Mouse (Mus musculus) midbrain, postnatal 0 days (tissue): ENCODE measurements at regions not wholly inside any gene's neighbourhood (a gene's known extent, or its start where the extent isn't known, plus 50 kb on each side); places are given as distances from the start of the nearest gene placed in this dataset.

ENCODE experiments used
- ATAC-seq: fragments of 200-750 bp; cut with Nextera tagmentation; 2 replicates; pipeline ENCODE4 v1.8.0; 2017; ENCODE audit warnings: moderate number of reproducible peaks, mild to moderate bottlenecking, moderate TSS enrichment, moderate library complexity; ENCODE audit not compliant: low FRiP score
- DNase-seq: peaks from one replicate; pipeline ENCODE4 v3.0.0-alpha.2; 2015; ENCODE audit warnings: low spot score
- H3K27ac ChIP-seq: fragments of 300-500 bp; sonication (generic); 2 replicates; pipeline ENCODE4 v1.5.1; 2014; ENCODE audit warnings: low read depth, mild to moderate bottlenecking, low read length, mixed read lengths
- H3K27me3 ChIP-seq: fragments of 300-500 bp; sonication (generic); 2 replicates; pipeline ENCODE4 v1.6.1; 2014; ENCODE audit warnings: low read length, control low read depth, mixed read lengths; ENCODE audit not compliant: insufficient read depth
- H3K36me3 ChIP-seq: fragments of 300-500 bp; sonication (generic); 2 replicates; pipeline ENCODE4 v1.6.1; 2014; ENCODE audit warnings: low read length, control low read depth, mixed read lengths; ENCODE audit not compliant: insufficient read depth
- H3K4me1 ChIP-seq: fragments of 300-500 bp; sonication (generic); 2 replicates; pipeline ENCODE4 v1.6.1; 2014; ENCODE audit warnings: mild to moderate bottlenecking, control low read depth, antibody characterized with exemption, low read length, mixed read lengths; ENCODE audit not compliant: insufficient read depth
- H3K4me2 ChIP-seq: fragments of 300-500 bp; sonication (generic); 2 replicates; pipeline ENCODE4 v1.6.1; 2014; ENCODE audit warnings: low read depth, mild to moderate bottlenecking, low read length, mixed read lengths; ENCODE audit not compliant: poor library complexity, severe bottlenecking
- H3K4me3 ChIP-seq: fragments of 300-500 bp; sonication (generic); 2 replicates; pipeline ENCODE4 v1.5.1; 2014; ENCODE audit warnings: low read depth, mild to moderate bottlenecking, low read length, moderate library complexity
- H3K9ac ChIP-seq: fragments of 300-500 bp; sonication (generic); replicated peaks from 2 replicates; pipeline ENCODE4 v1.6.1; 2014; ENCODE audit warnings: mild to moderate bottlenecking, low read length, moderate library complexity, mixed read lengths; ENCODE audit not compliant: poor library complexity, severe bottlenecking
- H3K9me3 ChIP-seq: fragments of 300-500 bp; sonication (generic); 2 replicates; pipeline ENCODE4 v1.6.1; 2016; ENCODE audit warnings: low read length, control low read depth
- CTCF ChIP-seq: IDR thresholded peaks from 2 replicates; pipeline ENCODE4 v1.5.1; 2016; ENCODE audit warnings: antibody characterized with exemption, mild to moderate bottlenecking
- WGBS: fragments of 180-500 bp; shearing (Covaris S2); extraction: QIAGEN DNeasy Blood & Tissue Kit; methylation state at CpG from one replicate; pipeline ENCODE4 v1.1.7; 2014; 5-methylcytosine and 5-hydroxymethylcytosine counted together

DNA sequence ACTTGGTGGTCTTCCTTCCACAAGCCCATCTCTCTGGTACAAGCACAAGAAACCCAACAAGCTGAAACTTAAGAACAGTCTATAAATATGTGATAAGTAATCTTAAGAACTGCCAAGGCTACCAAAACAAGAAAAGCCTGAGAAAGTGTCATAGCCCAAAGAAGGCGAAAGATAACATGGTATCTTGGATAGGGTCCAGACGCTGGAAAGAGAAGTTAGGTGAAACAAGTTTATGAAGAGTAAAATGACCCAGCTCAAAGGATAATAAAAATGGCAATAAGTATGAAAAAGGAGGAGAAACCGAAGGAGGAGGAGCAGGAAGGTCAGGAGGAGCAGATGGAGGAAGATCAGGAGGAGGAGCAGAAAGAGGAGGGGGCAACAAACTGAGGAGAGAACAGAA, 56.9 kb upstream of the Ltbp1 start:
- H3K4me1 ChIP-seq, result no peaks in the 10 kb centered on the region
- WGBS, result 86% methylated on average over 3 of the region's 3 CpGs
- H3K9me3 ChIP-seq, result no peaks in the 10 kb centered on the region
- H3K36me3 ChIP-seq, result no peaks in the 10 kb centered on the region
- no peak for DNase-seq
- TF ChIP-seq CTCF, result no peak
- no peaks in the 10 kb centered on the region for H3K27me3 ChIP-seq
- ATAC-seq, result no peak
- no peak overlapping the region for H3K9ac ChIP-seq
- H3K27ac ChIP-seq, result no peak overlapping the region
- H3K4me2 ChIP-seq, result no peak overlapping the region
- no peak overlapping the region for H3K4me3 ChIP-seq

DNA sequence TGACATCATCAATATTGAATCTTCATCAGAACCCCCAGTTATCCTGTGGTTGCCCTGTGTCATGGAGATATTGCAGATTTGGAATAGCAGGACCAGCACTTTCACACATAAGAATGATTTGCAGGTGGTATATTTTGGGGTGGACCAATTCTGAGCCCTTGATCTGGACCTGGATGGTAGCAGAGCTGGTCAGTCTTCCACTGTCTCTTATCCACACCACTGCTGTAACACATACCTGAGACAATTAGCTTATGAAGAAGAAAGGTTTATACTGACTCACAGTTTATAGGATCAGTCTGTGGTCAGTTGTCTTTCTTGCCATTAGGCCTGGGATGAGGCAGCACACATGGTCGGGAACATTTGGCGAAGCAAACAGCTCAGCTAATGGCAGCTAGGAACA, 55.1 kb upstream of the Ltbp1 start:
- H3K27me3 ChIP-seq, result no peaks in the 10 kb centered on the region
- H3K4me1 ChIP-seq, result no peaks in the 10 kb centered on the region
- H3K4me3 ChIP-seq, result no peak overlapping the region
- ATAC-seq, result no peak
- H3K27ac ChIP-seq, result no peak overlapping the region
- no peak overlapping the region for H3K9ac ChIP-seq
- no peaks in the 10 kb centered on the region for H3K9me3 ChIP-seq
- no peak for DNase-seq
- TF ChIP-seq CTCF, result no peak
- 95% methylated on average over 2 of the region's 2 CpGs for WGBS
- H3K4me2 ChIP-seq, result no peak overlapping the region
- H3K36me3 ChIP-seq, result no peaks in the 10 kb centered on the region

DNA sequence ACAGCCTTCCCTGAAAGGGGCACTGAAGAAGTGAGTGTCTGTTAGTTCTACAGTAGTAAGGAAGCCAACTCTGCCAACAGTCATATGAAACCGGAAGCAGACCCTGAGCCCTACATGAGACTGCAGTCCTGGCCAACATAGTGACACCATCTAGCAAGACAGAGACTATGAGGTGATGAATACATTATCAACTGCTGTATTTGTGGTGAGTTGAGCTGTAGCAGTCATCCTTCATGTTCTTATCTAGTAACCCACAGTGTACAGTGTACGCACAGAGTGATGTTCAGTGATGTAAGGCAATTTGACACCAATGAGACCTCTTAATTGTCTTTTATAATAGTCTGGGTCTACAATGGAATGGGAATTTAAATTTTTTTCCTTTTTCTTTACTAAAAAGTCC, 50.4 kb upstream of the Ltbp1 start:
- ATAC-seq, result no peak
- Histone ChIP-seq H3K9ac (no peak overlapping the region), H3K4me1 (no peaks in the 10 kb centered on the region), H3K4me2 (no peak overlapping the region), H3K36me3 (no peaks in the 10 kb centered on the region), H3K27ac (no peak overlapping the region), H3K4me3 (no peak overlapping the region), H3K9me3 (no peaks in the 10 kb centered on the region), H3K27me3 (no peaks in the 10 kb centered on the region)
- TF ChIP-seq CTCF, result no peak
- DNase-seq, result no peak
- WGBS, result 88% methylated on average over 2 of the region's 2 CpGs
